Mouse (Mus musculus): ENCODE measurements around the gene Ankrd13a.

Gene Ankrd13a

DNA sequence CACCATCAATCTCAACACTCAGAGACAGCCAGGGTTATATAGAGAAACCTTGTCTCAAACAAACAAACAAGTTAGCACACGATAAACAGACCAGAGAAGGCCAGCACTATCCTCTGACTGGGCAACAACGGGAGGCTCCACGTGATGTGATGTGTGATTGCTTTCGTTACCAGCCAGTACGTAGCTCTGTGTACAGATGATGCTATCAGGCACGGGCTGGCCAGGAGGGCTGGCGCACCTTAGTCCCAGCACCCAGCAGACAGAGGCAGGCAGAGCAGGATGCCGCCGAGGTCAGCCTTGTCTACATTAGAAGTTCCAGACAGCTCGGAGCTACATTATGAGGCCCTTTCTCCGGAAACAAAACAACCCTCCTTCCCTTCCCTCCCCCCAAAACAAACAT lies 25.4 kb downstream of the Ankrd13a start:
- DNase-seq (ENCODE audit: low spot score) = no peak

DNA sequence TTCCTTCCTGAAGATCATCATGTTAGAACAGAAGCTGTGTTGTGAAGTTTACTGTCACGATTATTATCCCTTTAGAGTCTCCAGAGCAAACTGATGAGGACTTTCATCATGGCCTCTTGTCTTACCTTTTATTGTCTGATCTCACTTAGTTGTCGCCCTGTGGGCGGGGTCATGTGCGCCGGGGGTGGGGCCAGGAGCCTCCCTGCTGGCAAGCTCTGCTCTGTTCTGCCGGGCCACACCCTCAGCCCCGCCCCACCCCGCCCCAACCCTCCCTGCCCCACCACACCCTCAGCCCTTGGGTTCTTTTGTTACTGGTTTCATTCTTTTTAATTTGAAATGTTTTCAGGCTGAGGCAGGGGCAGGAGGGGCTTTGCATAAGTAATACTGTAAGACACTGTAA lies 26.6 kb downstream of the Ankrd13a start:
- DNase-seq (ENCODE audit: low spot score) = no peak

DNA sequence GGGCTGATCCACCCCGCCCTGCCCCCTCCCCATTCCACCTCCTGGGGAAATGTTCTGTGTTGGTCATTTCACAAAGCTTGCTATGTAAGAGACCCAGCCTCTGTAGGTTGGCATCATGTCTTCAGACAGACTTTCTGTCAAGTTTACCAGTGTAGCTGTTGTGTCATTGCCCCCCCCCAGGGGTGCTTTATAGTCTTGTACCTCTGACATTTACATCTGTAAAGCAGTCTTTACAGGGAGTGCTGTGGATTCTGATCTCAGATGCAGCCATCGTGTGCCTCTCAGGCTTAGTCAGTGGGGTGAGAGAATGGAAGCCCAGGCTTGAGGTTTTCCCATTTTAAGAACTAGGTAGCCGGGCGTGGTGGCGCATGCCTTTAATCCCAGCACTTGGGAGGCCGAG lies 27.4 kb downstream of the Ankrd13a start:
- DNase-seq (ENCODE audit: low spot score) = no peak

DNA sequence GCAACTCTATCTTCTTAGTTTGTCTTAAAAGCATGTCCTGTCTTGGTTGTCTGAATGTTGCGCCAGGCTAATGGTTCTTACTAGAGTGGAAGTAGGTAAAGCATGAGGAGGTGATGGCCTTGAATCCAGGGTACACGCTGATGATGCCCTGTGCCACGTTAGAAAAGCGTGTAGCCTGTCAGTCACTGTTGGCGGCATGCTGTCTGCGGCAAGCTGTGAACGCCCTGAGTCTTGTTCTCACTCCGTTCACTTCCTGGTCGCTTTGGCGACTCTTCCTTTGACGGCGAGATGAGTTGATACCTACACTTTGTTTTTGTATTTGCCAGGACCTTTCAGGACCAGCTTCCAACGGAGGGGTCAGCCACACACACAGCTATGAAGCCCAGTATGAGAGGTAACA lies 28.8 kb downstream of the Ankrd13a start:
- no peak for DNase-seq (ENCODE audit: low spot score)

DNA sequence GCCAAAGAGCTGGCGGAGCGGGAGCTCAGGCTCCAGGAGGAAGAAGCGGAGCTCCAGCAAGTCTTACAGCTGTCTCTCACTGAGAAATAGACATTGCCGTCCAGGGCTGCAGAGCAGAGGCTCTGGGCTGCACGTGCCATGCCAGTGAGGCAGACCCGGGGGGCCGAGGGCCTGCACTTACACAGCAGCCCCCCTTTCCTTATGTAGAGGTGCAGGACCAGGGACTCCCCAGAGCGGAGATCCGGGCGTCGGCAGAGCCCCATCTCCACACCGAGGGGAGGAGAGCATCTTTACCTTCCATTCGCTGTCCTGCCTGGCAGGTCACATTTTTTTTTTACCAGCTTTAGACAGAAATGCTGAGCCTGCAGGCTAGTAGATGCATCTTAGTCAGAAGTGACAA lies 29.9 kb downstream of the Ankrd13a start:
- DNase-seq (ENCODE audit: low spot score) = no peak

DNA sequence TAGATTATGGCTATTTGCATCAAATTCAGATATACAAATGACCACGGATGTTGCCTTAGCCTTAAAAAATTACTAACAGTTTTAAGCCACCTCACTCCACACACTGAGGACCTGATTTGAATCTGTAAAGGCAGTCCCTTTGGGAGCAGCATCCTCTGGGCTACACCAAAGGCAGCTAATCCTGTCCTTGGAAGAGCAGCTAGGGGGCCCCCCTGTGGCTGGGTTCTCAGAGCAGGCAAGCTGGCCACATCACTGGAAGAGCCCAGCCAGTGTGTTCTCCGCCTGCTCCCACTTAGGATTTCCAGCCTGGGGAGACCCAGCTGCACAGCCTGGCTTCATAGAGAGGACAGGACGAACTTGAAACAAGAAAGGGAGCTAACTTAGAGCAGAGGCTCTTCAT lies 30.5 kb downstream of the Ankrd13a start:
- DNase-seq (ENCODE audit: low spot score) = no peak

DNA sequence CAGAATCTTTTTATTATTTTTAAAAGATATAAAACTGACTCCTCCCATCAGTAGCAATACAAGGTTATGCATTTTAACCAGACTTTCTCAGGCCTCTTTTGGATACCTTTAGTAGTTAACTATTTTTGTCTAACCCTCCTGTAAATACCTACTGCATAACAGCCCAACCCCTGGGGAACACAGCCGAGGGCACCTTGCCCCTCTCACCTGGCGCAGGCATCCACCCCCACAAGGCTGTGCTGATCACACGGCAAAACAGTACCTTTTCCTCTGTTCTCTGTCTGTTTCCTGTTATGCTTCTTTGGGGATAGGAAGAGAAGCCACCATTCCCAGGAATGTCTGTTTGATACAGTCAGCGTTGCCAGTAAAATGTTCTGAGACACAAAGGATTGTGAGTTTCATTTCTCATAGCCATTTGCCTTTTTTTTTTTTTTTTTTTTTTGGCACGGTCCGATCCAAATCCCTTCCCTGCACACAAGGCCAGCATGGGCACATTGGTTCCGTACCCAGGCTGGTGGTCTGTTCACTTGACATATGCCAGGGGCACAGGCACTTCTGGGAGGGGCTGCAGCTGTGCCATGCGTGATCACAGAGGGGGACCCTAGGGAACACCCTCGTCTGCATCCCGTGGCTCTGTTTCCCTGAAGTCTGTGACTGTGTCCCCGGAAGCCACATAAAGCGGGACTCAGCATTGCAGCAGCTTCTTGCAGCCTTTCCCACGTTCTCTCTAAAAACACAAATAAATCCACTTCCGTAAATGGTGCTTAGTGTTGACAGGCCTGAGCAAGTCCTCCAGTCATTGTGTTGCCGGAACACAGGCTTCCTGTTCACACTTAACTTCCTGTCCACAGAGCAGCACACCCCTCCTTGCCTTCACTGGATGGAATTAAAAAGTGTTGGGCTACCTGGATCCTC lies 31.2 kb downstream of the Ankrd13a start:
- DNase-seq (ENCODE audit: low spot score) = no peak

DNA sequence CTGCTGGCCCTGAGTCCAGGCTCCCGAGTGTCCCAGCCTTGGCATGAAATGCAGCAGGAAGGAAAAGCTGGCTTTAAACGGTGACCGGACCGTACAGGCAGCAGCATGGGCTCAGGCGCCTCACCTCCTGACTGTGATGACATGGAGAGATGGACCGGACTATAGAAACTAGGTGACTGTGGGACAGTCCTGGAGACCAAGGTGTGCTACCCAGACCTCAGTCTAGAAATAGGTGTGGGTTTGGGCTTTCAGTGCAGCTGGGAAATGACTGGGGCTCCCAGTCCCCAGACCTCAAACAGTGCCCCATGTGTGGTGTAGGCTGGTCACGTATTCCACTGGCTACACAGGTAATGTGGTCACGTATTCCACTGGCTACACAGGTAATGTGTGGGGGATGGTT lies 32.2 kb downstream of the Ankrd13a start:
- DNase-seq (ENCODE audit: low spot score) = no peak

DNA sequence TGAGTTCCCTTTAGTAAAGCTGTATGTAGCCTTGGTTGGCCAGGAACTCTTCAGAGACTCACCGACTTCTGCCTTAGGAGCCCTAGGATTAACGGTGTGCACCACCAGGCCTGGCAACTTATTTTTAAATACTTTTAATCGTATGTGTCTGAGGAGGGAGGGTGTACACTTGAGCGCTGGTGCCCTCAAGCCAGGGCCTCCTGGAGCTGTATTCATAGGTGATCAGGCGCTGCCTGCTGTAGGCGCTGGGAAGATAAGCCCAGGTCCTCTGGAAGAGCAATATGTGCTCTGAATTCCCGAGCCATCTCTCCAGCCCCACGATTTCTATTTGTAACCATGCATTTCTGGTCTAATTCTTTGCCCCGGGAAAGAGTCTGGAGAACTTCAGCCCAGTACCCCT lies 32.6 kb downstream of the Ankrd13a start:
- no peak for DNase-seq (ENCODE audit: low spot score)

DNA sequence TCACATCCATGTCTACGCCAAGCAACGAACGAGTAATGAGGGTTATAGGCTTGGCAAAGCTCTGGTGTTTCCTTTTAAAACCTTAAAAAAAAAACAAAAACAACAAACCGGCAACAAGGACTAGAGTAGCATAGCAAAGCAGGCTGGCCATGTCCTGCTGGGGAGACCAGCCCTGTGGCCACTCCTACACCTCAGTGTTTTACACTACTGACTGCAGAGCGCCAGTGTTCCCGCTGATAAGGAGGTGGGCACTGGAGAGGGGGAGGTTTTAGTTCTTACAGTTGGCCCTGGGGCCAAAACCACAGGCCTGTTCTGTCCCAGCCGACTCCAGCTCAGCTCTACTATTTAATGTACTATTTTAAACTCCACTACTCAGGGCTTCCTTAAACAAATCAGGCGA lies 33.0 kb downstream of the Ankrd13a start:
- DNase-seq (ENCODE audit: low spot score) = no peak

DNA sequence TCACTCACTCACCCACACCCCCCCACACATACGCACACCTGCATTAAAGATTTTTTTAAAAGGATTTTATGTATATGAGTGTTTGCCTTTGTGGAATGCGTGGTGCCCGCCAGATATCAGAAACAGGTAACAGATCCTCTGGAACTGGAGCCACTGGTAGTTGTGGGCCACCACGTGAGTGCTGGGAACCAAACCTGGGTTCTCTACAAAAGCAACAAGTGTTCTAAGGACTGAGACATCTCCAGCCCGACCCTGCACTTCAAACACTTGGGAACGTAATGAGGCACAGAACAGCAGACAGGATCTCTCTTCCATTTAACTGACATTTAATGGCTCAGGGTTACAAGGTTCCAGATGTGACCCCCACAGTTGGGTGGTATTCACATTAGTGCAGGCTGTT lies 33.4 kb downstream of the Ankrd13a start:
- no peak for DNase-seq (ENCODE audit: low spot score)

DNA sequence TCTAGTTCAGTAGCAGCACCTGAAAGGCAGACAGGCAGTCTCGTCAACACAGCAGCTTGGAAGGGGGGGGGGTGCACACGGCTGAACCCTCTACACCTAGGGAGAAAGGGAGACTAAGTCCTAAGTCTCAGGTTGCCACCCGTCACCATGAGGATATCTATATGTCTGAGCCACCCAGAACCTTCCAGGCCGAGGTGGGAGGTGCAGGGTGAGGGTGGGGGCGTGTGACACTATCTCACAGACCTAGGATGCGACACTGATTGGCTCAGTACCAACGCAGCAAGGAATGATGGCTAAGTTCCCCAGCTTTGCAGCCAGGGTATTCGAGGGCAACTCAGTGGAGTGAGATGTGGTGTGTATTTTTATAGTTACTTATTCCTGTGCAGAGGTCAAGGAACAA lies 33.9 kb downstream of the Ankrd13a start:
- no peak for DNase-seq (ENCODE audit: low spot score)

DNA sequence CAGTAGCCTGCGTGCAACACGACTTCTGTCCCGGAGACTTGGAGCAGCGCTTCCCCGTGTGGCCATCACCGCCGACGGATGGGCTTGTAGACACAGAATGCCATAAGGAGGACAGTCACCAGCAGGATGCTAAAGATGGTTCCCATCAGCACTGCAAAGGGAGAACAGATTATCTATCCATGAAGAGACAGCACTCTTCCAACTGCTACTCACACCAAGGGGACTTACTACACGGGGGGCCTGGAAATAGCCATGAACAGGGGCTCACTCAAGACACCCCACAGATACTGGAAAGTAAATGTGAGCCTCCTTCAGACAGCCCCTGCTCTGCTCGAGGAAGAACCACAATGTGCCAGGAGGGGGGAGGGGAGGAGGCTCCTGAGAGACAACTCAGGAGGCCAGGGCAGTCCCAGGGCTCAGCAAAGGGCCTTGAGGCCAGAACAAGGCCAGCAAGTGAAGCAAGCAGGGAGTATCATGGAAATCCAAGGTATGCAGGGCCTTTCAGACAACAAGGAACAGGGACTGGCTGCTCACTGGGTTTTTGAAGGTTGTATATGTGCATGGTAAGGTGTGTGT lies 34.8 kb downstream of the Ankrd13a start:
- no peak for DNase-seq (ENCODE audit: low spot score)

DNA sequence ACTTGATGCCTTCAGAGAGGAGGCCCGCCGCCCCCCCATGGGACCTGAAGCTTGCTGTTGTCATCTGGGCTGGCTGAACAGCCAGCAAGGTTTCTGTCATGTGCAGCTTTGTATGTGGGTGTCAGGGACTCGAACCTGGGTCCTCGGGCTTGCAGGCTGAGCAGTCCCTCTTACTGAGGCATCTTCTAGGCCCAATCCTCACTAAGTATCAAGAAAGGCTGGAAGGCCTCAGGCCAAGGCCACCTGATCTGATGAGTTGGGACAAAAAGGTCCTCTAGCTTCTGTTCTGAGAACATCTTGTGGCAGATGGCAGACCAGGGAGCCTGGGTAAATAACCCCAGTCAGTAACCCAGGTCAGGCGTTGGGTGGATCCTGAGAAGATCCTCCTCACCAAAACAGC lies 35.3 kb downstream of the Ankrd13a start:
- DNase-seq (ENCODE audit: low spot score) = no peak

DNA sequence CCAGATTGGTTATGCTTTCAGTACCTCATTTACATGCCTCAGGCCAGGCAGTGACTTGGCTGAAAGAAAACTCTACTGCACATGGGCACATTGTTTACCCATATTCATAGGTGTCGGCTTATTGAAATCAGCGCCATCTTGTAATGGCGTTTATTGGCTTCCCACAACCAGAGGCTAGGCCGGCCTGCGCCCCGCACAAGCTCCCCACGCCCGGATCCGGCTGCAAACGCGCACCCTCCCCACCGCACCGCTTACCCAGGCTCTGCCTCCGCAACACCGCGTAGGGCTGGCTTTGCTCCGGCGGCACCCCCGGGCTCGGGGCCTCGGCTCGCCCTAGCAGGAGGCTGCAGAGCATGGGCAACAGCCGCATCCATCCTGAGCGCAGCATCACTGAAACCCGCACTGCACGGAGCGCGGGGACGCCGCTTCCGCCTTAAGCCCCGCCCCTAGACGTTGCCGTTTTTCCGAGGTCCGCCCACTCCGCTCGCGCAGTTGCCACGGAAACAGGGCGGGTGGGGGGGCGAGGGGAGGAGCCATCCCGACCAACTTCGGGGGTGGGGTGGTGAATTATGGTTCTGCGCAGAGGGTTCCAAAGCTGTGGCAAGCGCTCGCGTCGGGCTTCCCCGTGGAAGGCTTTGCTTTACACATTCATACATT lies 39.2 kb downstream of the Ankrd13a start:
- peak; percentile 81 for DNase-seq (ENCODE audit: low spot score)

DNA sequence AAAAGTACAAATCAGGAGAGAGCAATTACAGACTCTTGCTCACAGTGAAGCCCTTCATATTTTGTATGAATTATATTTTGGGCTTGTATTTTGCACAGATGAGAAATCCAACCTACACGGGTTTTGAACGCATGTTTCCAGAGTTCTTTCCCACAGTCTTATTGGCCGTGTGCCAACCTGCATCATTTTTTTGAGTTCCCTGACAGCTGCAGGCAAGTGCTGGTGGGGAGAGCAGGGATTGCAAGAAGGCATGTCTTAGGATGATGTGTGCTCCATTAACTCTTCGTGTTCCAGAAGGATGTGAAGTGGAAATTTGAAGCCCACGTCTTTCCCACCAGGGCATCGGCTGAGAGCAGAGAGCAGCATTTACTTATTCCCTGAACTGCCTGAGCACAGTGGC lies 42.1 kb downstream of the Ankrd13a start:
- DNase-seq (ENCODE audit: low spot score) = no peak

DNA sequence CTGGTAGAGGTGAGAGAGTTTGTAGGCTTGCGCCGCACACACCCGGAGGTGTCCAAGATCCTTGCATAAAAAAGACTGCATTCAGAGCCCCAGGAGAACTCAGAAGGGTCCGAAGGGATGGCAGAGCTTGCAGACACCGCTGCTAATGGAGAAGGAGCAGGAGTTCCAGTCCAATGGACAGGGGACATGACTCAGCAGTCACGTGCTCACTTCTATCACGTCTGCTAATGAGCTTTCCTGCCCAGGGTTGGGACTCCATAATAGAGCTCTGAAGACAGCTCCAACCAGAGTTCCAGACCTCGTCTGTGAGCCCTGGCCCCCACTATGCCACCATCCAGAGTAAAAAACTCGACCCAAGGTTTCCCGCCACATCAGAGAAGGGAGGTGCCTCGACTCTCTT lies 43.6 kb downstream of the Ankrd13a start:
- DNase-seq (ENCODE audit: low spot score) = no peak

DNA sequence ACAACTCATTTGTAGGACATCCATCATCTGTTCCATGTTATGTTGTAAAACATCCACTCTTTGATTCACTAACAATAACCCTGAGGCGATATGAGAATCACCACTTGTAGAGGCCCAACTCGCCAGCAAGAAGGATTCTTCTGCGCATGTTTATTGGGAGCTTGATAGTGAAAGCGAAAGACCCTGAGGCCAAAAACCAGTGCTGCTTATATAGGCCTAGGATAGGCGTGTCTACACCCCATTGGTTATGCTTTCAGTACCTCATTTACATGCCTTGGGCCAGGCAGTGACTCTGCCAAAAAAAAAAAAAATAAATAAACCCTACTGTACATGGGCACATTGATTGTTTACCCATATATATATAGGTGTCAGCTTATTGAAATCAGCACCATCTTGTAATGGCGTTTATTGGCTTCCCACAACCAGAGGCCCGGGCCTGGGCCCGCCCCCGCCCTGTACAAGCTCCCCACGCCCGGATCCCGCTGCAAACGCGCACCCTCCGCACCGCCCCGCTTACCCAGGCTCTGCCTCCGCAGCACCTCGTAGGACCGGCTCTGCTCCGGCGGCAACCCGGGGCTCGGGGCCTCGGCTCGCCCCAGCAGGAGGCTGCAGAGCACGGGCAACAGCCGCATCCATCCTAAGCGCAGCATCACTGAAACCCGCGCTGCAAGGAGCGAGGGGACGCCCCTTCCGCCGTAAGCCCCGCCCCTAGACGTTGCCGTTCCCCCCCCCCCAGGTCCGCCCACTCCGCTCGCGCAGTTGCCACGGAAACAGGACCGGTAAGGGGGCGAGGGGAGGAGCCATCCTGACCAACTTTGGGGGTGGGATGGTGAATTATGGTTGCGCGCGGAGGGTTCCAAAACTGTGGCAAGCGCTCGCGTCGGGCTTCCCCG lies 48.6 kb downstream of the Ankrd13a start, which contains the start of gene 1500011B03Rik:
Gene 1500011B03Rik (minus strand): TSS at position 673 of the 893 bp plus-strand sequence.
- DNase-seq (ENCODE audit: low spot score) = peak; percentile 51

DNA sequence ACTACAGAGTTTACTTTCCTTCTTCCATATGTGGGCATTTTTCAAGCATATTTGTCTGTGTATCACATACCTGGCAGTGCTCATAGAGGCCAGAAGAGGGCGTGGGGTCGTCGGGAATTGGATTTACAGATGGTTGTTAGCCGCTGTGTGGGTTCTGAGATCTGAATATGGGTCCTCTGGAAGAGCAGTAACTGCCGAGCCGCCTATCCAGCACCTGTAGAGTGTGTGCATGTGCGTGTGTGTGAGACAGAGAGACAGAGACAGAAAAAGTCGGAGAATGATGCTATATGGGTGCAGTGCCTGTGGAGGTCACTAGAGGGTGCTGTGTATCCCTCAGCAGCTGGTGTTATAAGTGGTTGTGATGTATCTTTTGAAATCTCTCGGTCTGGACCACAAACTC lies 49.7 kb downstream of the Ankrd13a start:
- DNase-seq (ENCODE audit: low spot score) = no peak

DNA sequence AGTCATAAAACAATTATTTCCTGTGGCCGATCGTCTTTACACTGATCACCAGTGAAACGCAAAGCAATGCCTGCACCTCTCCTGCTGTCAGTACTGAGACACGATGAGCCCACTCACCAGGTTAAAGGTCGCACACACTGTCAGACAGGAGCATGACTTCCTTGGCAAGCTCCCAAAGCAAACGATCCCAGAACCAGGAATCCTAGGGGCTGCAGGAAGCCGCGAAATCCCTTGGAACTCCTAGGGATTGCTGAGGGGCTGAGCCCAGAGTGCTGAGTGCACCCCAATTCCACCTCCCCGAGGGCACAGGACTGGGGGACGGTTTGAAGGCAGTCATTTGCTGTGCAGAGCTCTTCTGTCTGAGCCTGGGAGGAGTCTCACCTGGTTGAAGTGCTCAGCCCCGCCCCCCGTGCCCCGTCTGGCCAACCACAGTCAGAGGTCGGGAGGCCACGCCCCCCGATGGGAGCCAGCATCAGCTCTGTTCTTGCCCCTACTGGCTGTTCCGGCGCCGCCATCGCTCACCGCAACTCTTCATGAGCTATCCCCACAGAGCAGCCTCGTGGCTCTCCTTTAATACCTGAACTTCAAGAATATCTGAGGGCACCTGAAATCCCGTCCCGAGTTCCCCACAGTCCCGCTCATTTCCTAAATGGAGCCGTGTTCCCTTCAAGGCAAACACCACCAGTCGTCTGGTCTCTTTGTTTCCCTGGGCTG lies 51.7 kb downstream of the Ankrd13a start:
- no peak for DNase-seq (ENCODE audit: low spot score)

DNA sequence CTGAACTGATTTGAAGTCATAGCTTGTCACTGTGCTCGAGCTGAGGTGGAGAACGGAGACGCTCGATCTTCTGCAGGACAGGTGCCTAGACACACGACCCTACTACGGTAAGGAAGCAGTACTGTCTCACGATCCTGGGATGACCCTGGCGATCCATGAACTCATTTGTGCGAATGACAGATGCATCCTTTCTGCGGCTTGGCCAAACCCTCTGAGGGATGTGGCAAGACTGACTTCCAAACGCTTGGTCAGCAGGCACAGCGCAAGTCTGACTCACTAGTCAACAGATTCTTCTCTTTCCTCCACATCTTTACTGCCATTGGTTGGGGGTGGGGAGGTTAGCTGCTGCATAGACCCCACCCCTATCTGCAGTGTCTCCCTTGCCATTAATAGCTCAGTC lies 53.0 kb downstream of the Ankrd13a start:
- DNase-seq (ENCODE audit: low spot score) = no peak

DNA sequence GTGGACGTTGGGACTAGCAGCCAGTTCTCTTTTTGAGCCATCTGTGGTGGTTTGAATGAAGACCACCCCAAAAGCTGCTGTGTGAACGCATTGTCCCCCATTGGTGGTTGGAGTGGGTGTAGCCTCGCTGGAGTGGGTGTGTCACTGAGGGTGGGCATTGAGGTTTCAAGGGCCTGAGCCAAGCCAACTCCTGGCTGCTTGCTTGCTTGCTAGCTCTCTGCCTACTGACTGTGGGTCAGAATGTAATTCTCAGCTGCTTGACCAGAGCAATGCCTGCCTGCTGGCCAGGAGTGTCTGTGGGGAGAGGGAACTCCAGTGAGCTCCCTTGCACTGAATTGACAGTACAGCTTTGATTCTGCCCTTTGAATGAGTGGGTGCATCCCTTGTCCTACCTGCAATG lies 55.3 kb downstream of the Ankrd13a start:
- DNase-seq (ENCODE audit: low spot score) = no peak

All from ovary, postnatal 14 days (tissue).